Mouse (Mus musculus) midbrain, embryonic 14.5 days (tissue): ENCODE results near the gene Tcstv3. TPM values are rescaled to one million over a fixed set of nuclear protein-coding genes. Genes with fewer than 3 reads are reported as not detected.
"Not testable (repeated sequence)": the region's sequence is repeated elsewhere in the genome, so short reads cannot be mapped to it uniquely, and the experiment has no call there.

Source experiments
- ATAC-seq: fragments of 200-750 bp; cut with Nextera tagmentation; 2 replicates; pipeline ENCODE4 v1.8.0; 2017; ENCODE audit warnings: moderate number of reproducible peaks, moderate library complexity; ENCODE audit not compliant: low FRiP score, low TSS enrichment
- DNase-seq: peaks from one replicate; pipeline ENCODE4 v3.0.0-alpha.2; 2015
- H3K27ac ChIP-seq: fragments of 300-500 bp; sonication (generic); replicated peaks from 2 replicates; pipeline ENCODE4 v1.5.1; 2014; ENCODE audit warnings: mild to moderate bottlenecking, low read depth, low read length, moderate library complexity
- H3K27me3 ChIP-seq: fragments of 300-500 bp; sonication (generic); 2 replicates; pipeline ENCODE4 v1.6.1; 2014; ENCODE audit warnings: low read length, control low read depth, mixed read lengths; ENCODE audit not compliant: control insufficient read depth, insufficient read depth
- H3K36me3 ChIP-seq: fragments of 300-500 bp; sonication (generic); 2 replicates; pipeline ENCODE4 v1.6.1; 2014; ENCODE audit warnings: low read length, control low read depth; ENCODE audit not compliant: control insufficient read depth, insufficient read depth
- H3K4me1 ChIP-seq: fragments of 300-500 bp; sonication (generic); 2 replicates; pipeline ENCODE4 v1.6.1; 2014; ENCODE audit warnings: mild to moderate bottlenecking, antibody characterized with exemption, low read length, control low read depth; ENCODE audit not compliant: control insufficient read depth, insufficient read depth
- H3K4me2 ChIP-seq: fragments of 300-500 bp; sonication (generic); 2 replicates; pipeline ENCODE4 v1.6.1; 2014; ENCODE audit warnings: mild to moderate bottlenecking, low read length, moderate library complexity
- H3K4me3 ChIP-seq: fragments of 300-500 bp; sonication (generic); replicated peaks from 2 replicates; pipeline ENCODE4 v1.5.1; 2014; ENCODE audit warnings: low read depth, low read length
- H3K9ac ChIP-seq: fragments of 300-500 bp; sonication (generic); replicated peaks from 2 replicates; pipeline ENCODE4 v1.6.1; 2014; ENCODE audit warnings: mild to moderate bottlenecking, low read length, moderate library complexity
- H3K9me3 ChIP-seq: fragments of 300-500 bp; sonication (generic); 2 replicates; pipeline ENCODE4 v1.6.1; 2016; ENCODE audit warnings: low read length, control low read depth, mixed read lengths; ENCODE audit not compliant: control insufficient read depth
- WGBS: fragments of 180-500 bp; shearing (Covaris S2); extraction: QIAGEN DNeasy Blood & Tissue Kit; methylation state at CpG from one replicate; pipeline ENCODE4 v1.1.7; 2014; 5-methylcytosine and 5-hydroxymethylcytosine counted together
- polyA plus RNA-seq: library from polyadenylated mRNA; unstranded; fragments of >200 nt; fragmentation: Nextera tagmentation; extraction: Ambion mirVana; gene quantifications from 2 replicates; pipeline ENCODE4 v1.2.1, GENCODE M21; 2014

Tcstv3 gene
- polyA plus RNA-seq, result not detected in 2 replicates

GRCm38 (mm10) chr13:120316578-120316977 lies at the start of gene Tcstv3:
Tcstv3 (plus strand) TSS chr13:120316878.
- not testable (repeated sequence) for H3K4me3 ChIP-seq, H3K27ac ChIP-seq, H3K9ac ChIP-seq, H3K4me2 ChIP-seq, H3K36me3 ChIP-seq, H3K4me1 ChIP-seq, DNase-seq, H3K9me3 ChIP-seq, ATAC-seq, H3K27me3 ChIP-seq
- WGBS, result 70% methylated on average over 3 of the region's 3 CpGs

- H3K4me2 ChIP-seq, H3K27me3 ChIP-seq, H3K27ac ChIP-seq, H3K4me1 ChIP-seq, ATAC-seq, DNase-seq, H3K36me3 ChIP-seq, H3K9ac ChIP-seq, H3K9me3 ChIP-seq, H3K4me3 ChIP-seq: not testable (repeated sequence)
- 25% methylated on average over 2 of the region's 2 CpGs for WGBS
Measured at GRCm38 (mm10) chr13:120277837-120278236, 38.8 kb upstream of the Tcstv3 start.

- H3K4me1 ChIP-seq, result no peaks in the 10 kb centered on the region
- no peaks in the 10 kb centered on the region for H3K9me3 ChIP-seq
- ATAC-seq (no peak), DNase-seq (no peak)
- no peak overlapping the region for H3K4me3 ChIP-seq
- no peak overlapping the region for H3K9ac ChIP-seq
- no peaks in the 10 kb centered on the region for H3K27me3 ChIP-seq
- H3K4me2 ChIP-seq, result no peak overlapping the region
- H3K27ac ChIP-seq, result no peak overlapping the region
- no peaks in the 10 kb centered on the region for H3K36me3 ChIP-seq
- WGBS, result 92% methylated on average over 9 of the region's 9 CpGs
Measured at GRCm38 (mm10) chr13:120278784-120279183, 37.9 kb upstream of the Tcstv3 start.

- 65% methylated on average over 1 of the region's 1 CpGs for WGBS
- no peaks in the 10 kb centered on the region for H3K9me3 ChIP-seq
- no peaks in the 10 kb centered on the region for H3K4me1 ChIP-seq
- no peak overlapping the region for H3K27ac ChIP-seq
- H3K4me3 ChIP-seq, result no peak overlapping the region
- no peak overlapping the region for H3K4me2 ChIP-seq
- no peaks in the 10 kb centered on the region for H3K27me3 ChIP-seq
- DNase-seq (no peak), ATAC-seq (no peak)
- H3K36me3 ChIP-seq, result no peaks in the 10 kb centered on the region
- no peak overlapping the region for H3K9ac ChIP-seq
Measured at GRCm38 (mm10) chr13:120299324-120299894, 17.3 kb upstream of the Tcstv3 start.

- H3K36me3 ChIP-seq, result no peaks in the 10 kb centered on the region
- no peak within 1 kb of the TSS for H3K4me3 ChIP-seq
- H3K27me3 ChIP-seq, result no peaks in the 10 kb centered on the region
- H3K9me3 ChIP-seq, result no peaks in the 10 kb centered on the region
- 53% methylated on average over 2 of the region's 2 CpGs for WGBS
- no peak within 1 kb of the TSS for H3K4me2 ChIP-seq
- no peak within 1 kb of the TSS for H3K9ac ChIP-seq
- no peaks in the 10 kb centered on the region for H3K4me1 ChIP-seq
- DNase-seq (no peak), ATAC-seq (no peak)
- no peak within 1 kb of the TSS for H3K27ac ChIP-seq
Measured at GRCm38 (mm10) chr13:120299991-120300442, 16.7 kb upstream of the Tcstv3 start, which contains the start of gene BC147527. BC147527 (plus strand) TSS chr13:120300392.

- no peak for ATAC-seq
- H3K9ac ChIP-seq, result no peak overlapping the region
- no peak overlapping the region for H3K4me2 ChIP-seq
- H3K27ac ChIP-seq, result no peak overlapping the region
- WGBS, result 86% methylated on average over 4 of the region's 4 CpGs
- no peaks in the 10 kb centered on the region for H3K36me3 ChIP-seq
- no peak overlapping the region for H3K4me3 ChIP-seq
- DNase-seq, result no peak
- no peaks in the 10 kb centered on the region for H3K4me1 ChIP-seq
- H3K27me3 ChIP-seq, result no peaks in the 10 kb centered on the region
- no peaks in the 10 kb centered on the region for H3K9me3 ChIP-seq
Measured at GRCm38 (mm10) chr13:120300853-120301252, 15.8 kb upstream of the Tcstv3 start.

- ATAC-seq, result no peak
- Histone ChIP-seq H3K9me3 (no peaks in the 10 kb centered on the region), H3K27me3 (no peaks in the 10 kb centered on the region), H3K4me1 (no peaks in the 10 kb centered on the region), H3K9ac (no peak overlapping the region), H3K36me3 (no peaks in the 10 kb centered on the region), H3K4me3 (no peak overlapping the region), H3K27ac (no peak overlapping the region), H3K4me2 (no peak overlapping the region)
- no peak for DNase-seq
- 83% methylated on average over 4 of the region's 4 CpGs for WGBS
Measured at GRCm38 (mm10) chr13:120310749-120311148, 5.9 kb upstream of the Tcstv3 start.

- H3K27ac ChIP-seq, result no peak overlapping the region
- 49% methylated on average over 14 of the region's 14 CpGs for WGBS
- H3K9ac ChIP-seq, result no peak overlapping the region
- no peak overlapping the region for H3K4me3 ChIP-seq
- no peaks in the 10 kb centered on the region for H3K27me3 ChIP-seq
- H3K36me3 ChIP-seq, result no peaks in the 10 kb centered on the region
- H3K4me2 ChIP-seq, result no peak overlapping the region
- H3K4me1 ChIP-seq, result no peaks in the 10 kb centered on the region
- DNase-seq (peak; percentile 14), ATAC-seq (no peak)
- H3K9me3 ChIP-seq, result no peaks in the 10 kb centered on the region
Measured at GRCm38 (mm10) chr13:120313584-120313983, 3.1 kb upstream of the Tcstv3 start.

- H3K27ac ChIP-seq, result no peak overlapping the region
- no peaks in the 10 kb centered on the region for H3K27me3 ChIP-seq
- no peaks in the 10 kb centered on the region for H3K36me3 ChIP-seq
- no peak overlapping the region for H3K9ac ChIP-seq
- no peaks in the 10 kb centered on the region for H3K9me3 ChIP-seq
- ATAC-seq (no peak), DNase-seq (no peak)
- no peak overlapping the region for H3K4me2 ChIP-seq
- 80% methylated on average over 3 of the region's 3 CpGs for WGBS
- H3K4me3 ChIP-seq, result no peak overlapping the region
- no peaks in the 10 kb centered on the region for H3K4me1 ChIP-seq
Measured at GRCm38 (mm10) chr13:120320183-120320582, 3.5 kb downstream of the Tcstv3 start.
